In genomic region chr9:56208817-56209216, GRCm38 (mm10) we compare ENCODE assay signal across 13 mouse cellular contexts.
"Had no signal": no experiment of that assay in that cellular context is flagged by ENCODE, and none has a peak within 500 bp of the region (broad histone marks: within the 10 kb centered on the region; RNA-seq: fewer than 3 reads in every experiment).

No protein-coding gene starts in this region.

- H3K4me2 ChIP-seq: limb, embryonic 15.5 days; liver, embryonic 12.5 days; lung, embryonic 15.5 days; midbrain, embryonic 12.5 days; neural tube, embryonic 12.5 days had no signal

- H3K27me3 ChIP-seq: limb, embryonic 15.5 days; liver, embryonic 12.5 days; lung, embryonic 15.5 days; neural tube, embryonic 12.5 days had no signal

- ATAC-seq: liver, embryonic 12.5 days; midbrain, embryonic 16.5 days had no signal

- DNase-seq: kidney, adult 11 months; kidney, adult 9 months; kidney, postnatal 36 days; layer of hippocampus, adult 9-11 months; layer of hippocampus, postnatal 36 days; lung, postnatal 14 days had no signal

- H3K9ac ChIP-seq: limb, embryonic 15.5 days; liver, embryonic 12.5 days; lung, embryonic 15.5 days; midbrain, embryonic 12.5 days; neural tube, embryonic 12.5 days had no signal

- H3K27ac ChIP-seq: kidney, postnatal 0 days; limb, embryonic 15.5 days; liver, embryonic 12.5 days; lung, embryonic 15.5 days; midbrain, embryonic 12.5 days; neural tube, embryonic 12.5 days had no signal

- H3K36me3 ChIP-seq: midbrain, embryonic 12.5 days had no signal

- H3K4me3 ChIP-seq: limb, embryonic 15.5 days; liver, embryonic 12.5 days; lung, embryonic 15.5 days; midbrain, embryonic 12.5 days; neural tube, embryonic 12.5 days had no signal

- H3K9me3 ChIP-seq: limb, embryonic 15.5 days; liver, embryonic 12.5 days; lung, embryonic 15.5 days; midbrain, embryonic 12.5 days; neural tube, embryonic 12.5 days had no signal
